Mouse (Mus musculus) bone marrow, adult 2 months (tissue): Measurements from ENCODE around the gene Gm4340. TPM values are rescaled to one million over a fixed set of nuclear protein-coding genes. Genes with fewer than 3 reads are reported as not detected.

ENCODE experiments used
- H3K27ac ChIP-seq: fragments of 200-500 bp; 2 replicates; pipeline ENCODE4 v1.5.1; 2012; ENCODE audit warnings: low read depth, mild to moderate bottlenecking, control low read depth, inconsistent platforms, low read length; ENCODE audit not compliant: control insufficient read depth, poor library complexity, insufficient read depth
- H3K4me1 ChIP-seq: fragments of 200-500 bp; 2 replicates; pipeline ENCODE4 v1.6.1; 2011; ENCODE audit warnings: low read length; ENCODE audit not compliant: control insufficient read depth, insufficient read depth
- H3K4me3 ChIP-seq: fragments of 200-500 bp; replicated peaks from 2 replicates; pipeline ENCODE3; 2011; ENCODE audit warnings: mild to moderate bottlenecking, low read depth, low read length, control low read depth; ENCODE audit not compliant: control insufficient read depth
- CTCF ChIP-seq: fragments of 200-500 bp; IDR thresholded peaks from 2 replicates; pipeline ENCODE4 v1.5.1; 2011; ENCODE audit warnings: low read length, control low read depth; ENCODE audit not compliant: control insufficient read depth, insufficient read depth
- POLR2A ChIP-seq: fragments of 200-500 bp; IDR thresholded peaks from 2 replicates; pipeline ENCODE4 v1.6.1; 2011; ENCODE audit warnings: low read depth, mild to moderate bottlenecking, control low read depth, low read length, borderline replicate concordance; ENCODE audit not compliant: control insufficient read depth
- WGBS: fragments of 180-500 bp; shearing (Covaris S2); methylation state at CpG from one replicate; pipeline ENCODE4 v1.1.7; 2018; 5-methylcytosine and 5-hydroxymethylcytosine counted together
- polyA plus RNA-seq: library from polyadenylated mRNA; stranded (reverse); fragments of >200 nt; gene quantifications from 2 replicates; pipeline ENCODE4 v1.2.4, GENCODE M21; 2011; ENCODE audit warnings: low replicate concordance; ENCODE audit not compliant: missing spikeins, insufficient read depth, insufficient read length

The Gm4340 gene
- polyA plus RNA-seq, 1 experiment = not detected

- TF ChIP-seq CTCF (no peak), POLR2A (no peak)
- WGBS = 81% methylated on average over 6 of the region's 6 CpGs
- Histone ChIP-seq H3K4me1 (no peaks in the 10 kb centered on the region), H3K4me3 (no peak overlapping the region), H3K27ac (no peak overlapping the region)
Observed at GRCm38 (mm10) chr10:104220303-104221021, 26.6 kb downstream of the Gm4340 start.

Other genes with a start within 250 kb of the Gm4340 start
- not detected in 2 replicates for gene Gm21293, start 51.1 kb upstream of the Gm4340 start, polyA plus RNA-seq
- gene Gm6763, start 42.5 kb upstream of the Gm4340 start, polyA plus RNA-seq = not detected in 2 replicates
- gene Gm8764, start 34.0 kb upstream of the Gm4340 start, polyA plus RNA-seq = not detected in 2 replicates
- gene Gm21304, start 25.5 kb upstream of the Gm4340 start, polyA plus RNA-seq = not detected in 2 replicates
- not detected in 2 replicates for gene Gm21312, start 17.0 kb upstream of the Gm4340 start, polyA plus RNA-seq
- not detected in 2 replicates for gene Gm20765, start 8.5 kb upstream of the Gm4340 start, polyA plus RNA-seq